Mouse (Mus musculus) G1E (cell line): ENCODE data around the gene Taok2. TPM values are rescaled to one million over a fixed set of nuclear protein-coding genes. Genes with fewer than 3 reads are reported as not detected.

Experiments used
- ATAC-seq: 2 replicates; pipeline ENCODE4 v1.8.0; 2016; ENCODE audit warnings: mild to moderate bottlenecking; ENCODE audit not compliant: insufficient number of reproducible peaks, poor library complexity, low FRiP score, severe bottlenecking; ENCODE audit errors: extremely low read depth
- DNase-seq: peaks from one replicate; pipeline ENCODE4 v3.0.0; 2012; ENCODE audit warnings: low spot score
- H3K27me3 ChIP-seq: 2 replicates; pipeline ENCODE4 v1.6.1; 2012; ENCODE audit warnings: mild to moderate bottlenecking, low read length, inconsistent platforms; ENCODE audit not compliant: insufficient read depth
- H3K36me3 ChIP-seq: replicated peaks from 2 replicates; pipeline ENCODE3; 2012; ENCODE audit warnings: mild to moderate bottlenecking, inconsistent platforms
- H3K4me1 ChIP-seq: 2 replicates; pipeline ENCODE4 v1.6.1; 2012; ENCODE audit warnings: low read depth, low read length, inconsistent platforms, mixed read lengths; ENCODE audit not compliant: insufficient read depth
- H3K4me3 ChIP-seq: 2 replicates; pipeline ENCODE4 v1.5.1; 2012; ENCODE audit warnings: low read depth, mild to moderate bottlenecking, inconsistent platforms, low read length, moderate library complexity, mixed read lengths
- H3K9me3 ChIP-seq: replicated peaks from 2 replicates; pipeline ENCODE4 v1.6.1; 2012; ENCODE audit warnings: inconsistent platforms
- CTCF ChIP-seq: IDR thresholded peaks from 2 replicates; pipeline ENCODE4 v1.5.1; 2012; ENCODE audit warnings: low read depth, low read length, inconsistent platforms, mixed read lengths
- GATA1 ChIP-seq: IDR thresholded peaks from 2 replicates; pipeline ENCODE4 v1.6.1; 2012; ENCODE audit warnings: borderline replicate concordance, low read length, inconsistent platforms, mixed read lengths
- GATA2 ChIP-seq: IDR thresholded peaks from 2 replicates; pipeline ENCODE4 v1.6.1; 2012; ENCODE audit warnings: low read depth, low read length, inconsistent platforms, borderline replicate concordance
- POLR2AphosphoS5 ChIP-seq: IDR thresholded peaks from 2 replicates; pipeline ENCODE4 v1.6.1; 2012; ENCODE audit warnings: low read depth, low read length, inconsistent platforms; ENCODE audit not compliant: insufficient replicate concordance
- TAL1 ChIP-seq: conservative IDR thresholded peaks from 2 replicates; pipeline ENCODE4 v1.6.1; 2012; ENCODE audit warnings: low read depth, low read length, inconsistent platforms, mixed read lengths
- polyA plus RNA-seq: library from polyadenylated mRNA; stranded (reverse); fragments of >175 nt; gene quantifications from 2 replicates; pipeline ENCODE4 v1.2.3, GENCODE M21; 2012
- total RNA-seq, 2 experiments: library from RNA; stranded (forward) in 1 of 2; stranded (reverse) in 1 of 2; fragments of 200-1000 nt in 1 of 2; fragments of >200 nt in 1 of 2; fragmentation: Nextera tagmentation in 1 of 2; gene quantifications; 2 replicates each; pipeline ENCODE4 v1.2.3; 2014 to 2017

The Taok2 gene
- 42.9 and 53.6 TPM in 2 replicates for total RNA-seq (2014; fragmentation: Nextera tagmentation)
- 36.2 and 38.3 TPM in 2 replicates for total RNA-seq (2017)
- polyA plus RNA-seq, result 181 and 222 TPM in 2 replicates

DNA sequence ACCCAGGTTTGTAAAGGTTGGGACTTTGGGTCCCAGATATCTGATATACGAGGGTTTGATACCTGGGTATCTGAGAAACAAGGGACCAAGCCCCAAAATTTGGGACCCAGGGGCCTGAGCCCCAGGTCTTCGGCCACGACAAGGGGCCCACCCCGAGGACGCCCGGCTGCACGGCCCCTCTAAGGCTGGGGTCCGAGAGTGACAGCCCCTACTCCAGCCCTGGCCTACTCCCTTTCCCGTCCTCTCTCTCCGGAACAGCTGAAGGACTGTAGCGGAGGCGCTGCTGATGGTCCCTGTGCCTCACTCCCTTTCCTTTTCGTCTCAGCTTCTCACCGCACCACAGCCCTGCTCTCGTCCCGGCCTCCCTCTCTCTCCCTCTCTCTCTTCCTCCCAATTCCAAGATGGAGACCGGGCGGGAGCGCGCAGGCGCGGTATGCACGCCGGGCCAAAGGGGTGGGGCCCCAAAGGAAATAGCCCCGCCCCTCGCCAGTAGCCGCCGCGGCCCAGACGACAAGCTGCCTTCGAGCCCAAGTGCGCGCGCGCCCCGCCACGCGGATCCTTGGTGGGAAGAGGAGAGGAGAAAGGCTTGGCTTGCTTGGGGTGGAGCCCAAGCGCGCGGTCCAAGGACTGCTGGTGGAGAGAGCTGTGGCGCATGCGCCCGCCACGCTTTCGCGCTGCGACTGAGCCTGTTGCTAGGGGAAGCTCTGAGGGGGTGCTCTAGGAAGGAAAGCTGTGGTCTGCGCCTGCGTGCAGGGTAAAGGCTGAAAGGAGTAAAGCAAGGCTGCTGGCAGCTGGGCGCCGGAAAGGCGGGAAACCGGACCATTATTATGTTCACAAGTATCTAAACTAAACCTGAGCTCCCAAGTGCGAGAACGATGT lies at the start of gene Taok2:
TSS of gene Taok2 (minus strand) at position 418 of the 879 bp plus-strand sequence.
- H3K4me3 ChIP-seq, result peak within 1 kb of the TSS; percentile 90
- H3K4me1 ChIP-seq, result peaks cover 45% of the 10 kb centered on the region
- no peak for TF ChIP-seq GATA2
- TF ChIP-seq CTCF, result no peak
- ATAC-seq (peak; percentile 93), DNase-seq (peak; percentile 88)
- peaks cover 73% of the 10 kb centered on the region for H3K36me3 ChIP-seq
- no peaks in the 10 kb centered on the region for H3K27me3 ChIP-seq
- no peaks in the 10 kb centered on the region for H3K9me3 ChIP-seq

DNA sequence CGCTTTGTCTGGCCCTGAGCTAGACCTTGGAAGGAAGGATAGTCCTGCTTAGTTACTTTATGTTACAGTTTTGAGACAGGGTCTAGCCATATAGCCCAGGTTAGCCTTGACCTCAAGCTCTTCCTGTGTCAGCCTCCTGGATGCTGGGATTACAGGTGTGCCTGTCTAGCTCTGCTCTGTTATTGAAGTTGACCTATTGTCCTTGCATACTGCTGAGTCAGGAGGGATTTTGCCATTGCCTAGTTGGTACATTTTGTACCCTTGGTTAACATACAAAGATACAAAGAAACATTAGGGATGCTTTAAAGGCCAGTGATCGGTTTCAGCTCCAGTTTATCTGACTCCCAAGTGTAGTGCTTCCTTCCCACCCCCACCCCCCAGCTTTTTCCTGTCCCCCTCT lies 48.1 kb upstream of the Taok2 start:
- Histone ChIP-seq H3K36me3 (peaks cover 77% of the 10 kb centered on the region), H3K9me3 (no peaks in the 10 kb centered on the region), H3K4me1 (peaks cover 35% of the 10 kb centered on the region), H3K4me3 (no peak overlapping the region), H3K27me3 (no peaks in the 10 kb centered on the region)
- no peak for ATAC-seq
- TF ChIP-seq TAL1 (no peak), POLR2AphosphoS5 (no peak), GATA1 (no peak), GATA2 (no peak), CTCF (no peak)
- no peak for DNase-seq

DNA sequence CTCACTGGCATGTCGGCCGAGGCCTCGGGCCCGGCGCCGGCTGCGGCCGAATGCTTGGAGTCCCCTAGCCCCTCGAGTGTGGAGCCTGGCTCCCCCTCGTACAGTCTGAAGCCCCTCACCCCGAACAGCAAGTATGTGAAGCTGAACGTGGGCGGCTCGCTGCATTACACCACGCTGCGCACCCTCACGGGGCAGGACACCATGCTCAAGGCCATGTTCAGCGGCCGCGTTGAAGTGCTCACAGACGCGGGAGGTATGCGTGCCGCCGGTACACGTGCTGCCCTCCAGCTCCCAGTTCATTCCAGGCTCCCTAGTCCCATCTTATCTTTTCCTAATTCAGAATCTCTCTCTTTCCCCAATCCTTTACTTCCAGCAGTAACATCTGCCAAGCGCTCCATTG lies 44.5 kb upstream of the Taok2 start:
- peaks cover 65% of the 10 kb centered on the region for H3K4me1 ChIP-seq
- ATAC-seq (no peak), DNase-seq (no peak)
- peak overlapping the region; percentile 83 for H3K4me3 ChIP-seq
- H3K27me3 ChIP-seq, result no peaks in the 10 kb centered on the region
- H3K36me3 ChIP-seq, result peaks cover 42% of the 10 kb centered on the region
- no peak for TF ChIP-seq GATA2
- no peaks in the 10 kb centered on the region for H3K9me3 ChIP-seq

DNA sequence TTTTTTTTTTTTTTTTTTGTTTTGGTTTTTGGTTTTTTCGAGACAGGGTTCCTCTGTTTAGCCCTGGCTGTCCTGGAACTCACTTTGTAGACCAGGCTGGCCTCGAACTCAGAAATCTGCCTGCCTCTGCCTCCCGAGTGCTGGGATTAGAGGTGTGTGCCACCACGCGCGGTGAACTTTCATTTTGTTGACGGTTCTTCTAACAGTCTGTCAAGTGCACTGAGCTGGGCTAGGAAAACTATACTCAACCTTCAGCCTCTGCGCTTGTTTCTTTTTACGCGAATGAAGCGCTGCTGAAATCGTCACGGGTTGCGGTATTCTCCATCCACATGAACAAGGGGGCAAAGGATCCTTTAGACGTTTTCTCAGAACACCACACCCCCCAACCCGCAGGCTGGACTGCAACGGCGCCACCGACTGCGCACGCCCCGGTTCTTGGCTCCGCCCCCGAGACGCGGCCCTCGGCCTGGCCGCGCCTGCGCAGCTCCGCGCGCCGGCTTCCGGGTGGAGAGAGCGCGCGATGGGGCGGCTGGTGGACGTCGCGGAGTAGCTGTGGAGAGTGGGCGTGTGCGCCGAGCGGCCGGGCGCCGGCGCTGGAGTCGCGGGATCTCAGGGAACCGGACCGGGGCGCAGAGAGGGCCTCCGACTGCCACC lies 44.0 kb upstream of the Taok2 start, which contains the start of gene Kctd13:
TSS of gene Kctd13 (plus strand) at position 496 of the 654 bp plus-strand sequence.
- peaks cover 70% of the 10 kb centered on the region for H3K4me1 ChIP-seq
- H3K27me3 ChIP-seq, result no peaks in the 10 kb centered on the region
- DNase-seq (peak; percentile 98), ATAC-seq (peak; percentile 59)
- peaks cover 38% of the 10 kb centered on the region for H3K36me3 ChIP-seq
- peak within 1 kb of the TSS; percentile 83 for H3K4me3 ChIP-seq
- no peak for TF ChIP-seq GATA2
- no peak for TF ChIP-seq CTCF
- TF ChIP-seq GATA1, result no peak
- TF ChIP-seq TAL1, result no peak
- no peak for TF ChIP-seq POLR2AphosphoS5
- no peaks in the 10 kb centered on the region for H3K9me3 ChIP-seq

DNA sequence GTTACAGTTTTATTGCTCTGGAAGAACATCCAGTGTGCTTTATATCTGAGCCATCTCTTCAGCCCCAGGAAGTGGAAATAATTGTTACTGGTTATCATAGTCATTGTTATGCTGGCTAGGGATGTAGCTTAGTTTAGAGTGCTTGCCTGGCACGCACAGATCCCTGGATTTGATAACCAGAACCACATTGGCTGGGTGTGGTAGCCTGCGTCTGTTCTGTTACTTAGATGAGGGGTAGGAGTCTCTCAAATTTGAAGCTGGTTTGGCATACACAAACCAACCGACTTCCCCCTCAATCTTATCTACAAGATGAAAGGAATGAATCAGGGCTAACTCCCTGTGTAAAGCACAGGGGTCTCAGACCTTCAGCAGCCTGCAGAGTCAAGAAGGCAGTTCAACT lies 41.8 kb upstream of the Taok2 start:
- TF ChIP-seq POLR2AphosphoS5 (no peak), TAL1 (no peak), GATA1 (no peak), GATA2 (no peak), CTCF (no peak)
- peak; percentile 47 for DNase-seq
- peaks cover 16% of the 10 kb centered on the region for H3K36me3 ChIP-seq
- no peak overlapping the region; the same call in 1 of the 2 replicates for H3K4me3 ChIP-seq
- peak; percentile 54 for ATAC-seq
- no peaks in the 10 kb centered on the region for H3K9me3 ChIP-seq
- H3K27me3 ChIP-seq, result no peaks in the 10 kb centered on the region
- peaks cover 64% of the 10 kb centered on the region for H3K4me1 ChIP-seq

DNA sequence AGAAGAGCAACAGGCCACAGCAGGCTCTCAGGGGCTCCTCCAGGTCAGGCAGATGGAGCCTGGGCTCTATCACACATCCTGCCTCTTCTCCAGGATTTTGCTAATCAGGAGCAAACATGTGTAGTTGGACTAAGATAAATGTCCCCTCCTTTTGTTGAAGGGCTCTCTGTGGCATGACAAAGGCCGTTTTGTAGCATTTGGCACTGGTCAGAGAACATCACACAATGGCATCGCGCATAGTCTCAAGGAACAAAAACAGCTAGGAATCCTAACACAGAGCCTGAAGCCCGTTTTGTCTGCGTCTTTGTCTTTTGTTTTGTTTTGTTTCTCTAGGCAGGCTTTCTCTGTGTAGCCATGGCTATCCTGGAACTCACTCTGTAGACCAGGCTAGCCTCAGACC lies 39.5 kb upstream of the Taok2 start:
- Histone ChIP-seq H3K27me3 (no peaks in the 10 kb centered on the region), H3K4me3 (no peak overlapping the region), H3K36me3 (no peaks in the 10 kb centered on the region), H3K4me1 (peaks cover 42% of the 10 kb centered on the region), H3K9me3 (no peaks in the 10 kb centered on the region)
- DNase-seq (no peak), ATAC-seq (no peak)
- TF ChIP-seq GATA2 (no peak), GATA1 (no peak), TAL1 (no peak), CTCF (no peak), POLR2AphosphoS5 (no peak)
